Mouse (Mus musculus): ENCODE measurements around the gene Polrmt. TPM values are rescaled to one million over a fixed set of nuclear protein-coding genes. Genes with fewer than 3 reads are reported as not detected.

The Polrmt gene
- polyA plus RNA-seq, 1 experiment = 74.7 TPM

GRCm38 (mm10) chr10:79790861-79791260, 44.5 kb upstream of the Polrmt start, which contains the start of gene Prss57:
TSS of gene Prss57 (minus strand) at chr10:79790961.
- H3K27me3 ChIP-seq (ENCODE audit: control insufficient read depth, insufficient read depth, low read length) = no peaks in the 10 kb centered on the region
- H3K27ac ChIP-seq (ENCODE audit: insufficient read depth, low read length) = no peak within 1 kb of the TSS
- no peak for TF ChIP-seq POLR2A (IDR thresholded peaks at IDR 0.05; ENCODE audit: borderline replicate concordance, insufficient read depth, low read length)
- no peak for TF ChIP-seq CTCF (IDR thresholded peaks at IDR 0.05; ENCODE audit: borderline replicate concordance, insufficient read depth, low read depth, low read length)
- peaks cover 9% of the 10 kb centered on the region; the same call in 1 of the 2 replicates for H3K4me1 ChIP-seq (ENCODE audit: control insufficient read depth, insufficient read depth, low read length)
- no peak for DNase-seq
- no peak within 1 kb of the TSS for H3K4me3 ChIP-seq (replicated peaks; ENCODE audit: insufficient read depth, low read depth, low read length)
- 70% methylated on average over 4 of the region's 4 CpGs for WGBS

GRCm38 (mm10) chr10:79789581-79789980, 43.2 kb upstream of the Polrmt start:
- TF ChIP-seq CTCF (IDR thresholded peaks at IDR 0.05; ENCODE audit: borderline replicate concordance, insufficient read depth, low read depth, low read length) = no peak
- no peak for TF ChIP-seq POLR2A (IDR thresholded peaks at IDR 0.05; ENCODE audit: borderline replicate concordance, insufficient read depth, low read length)
- no peaks in the 10 kb centered on the region for H3K27me3 ChIP-seq (ENCODE audit: control insufficient read depth, insufficient read depth, low read length)
- H3K4me1 ChIP-seq (ENCODE audit: control insufficient read depth, insufficient read depth, low read length) = peaks cover 6% of the 10 kb centered on the region; the same call in 1 of the 2 replicates
- no peak overlapping the region for H3K4me3 ChIP-seq (replicated peaks; ENCODE audit: insufficient read depth, low read depth, low read length)
- DNase-seq = no peak
- WGBS = 67% methylated on average over 2 of the region's 2 CpGs
- no peak overlapping the region for H3K27ac ChIP-seq (ENCODE audit: insufficient read depth, low read length)

GRCm38 (mm10) chr10:79788386-79789158, 42.2 kb upstream of the Polrmt start:
- 29% methylated on average over 7 of the region's 7 CpGs for WGBS
- DNase-seq = peak; percentile 70 to 84
- TF ChIP-seq CTCF (IDR thresholded peaks at IDR 0.05; ENCODE audit: borderline replicate concordance, insufficient read depth, low read depth, low read length) (peak; percentile 78), POLR2A (IDR thresholded peaks at IDR 0.05; ENCODE audit: borderline replicate concordance, insufficient read depth, low read length) (no peak)
- no peak overlapping the region for H3K4me3 ChIP-seq (replicated peaks; ENCODE audit: insufficient read depth, low read depth, low read length)
- H3K27ac ChIP-seq (ENCODE audit: insufficient read depth, low read length) = no peak overlapping the region
- peaks cover 10% of the 10 kb centered on the region for H3K4me1 ChIP-seq (ENCODE audit: control insufficient read depth, insufficient read depth, low read length)
- H3K27me3 ChIP-seq (ENCODE audit: control insufficient read depth, insufficient read depth, low read length) = no peaks in the 10 kb centered on the region

- TF ChIP-seq POLR2A (IDR thresholded peaks at IDR 0.05; ENCODE audit: borderline replicate concordance, insufficient read depth, low read length) = no peak
- TF ChIP-seq CTCF (IDR thresholded peaks at IDR 0.05; ENCODE audit: borderline replicate concordance, insufficient read depth, low read depth, low read length) = peak; percentile 51; the same call in 1 of the 2 replicates
- Histone ChIP-seq H3K4me3 (replicated peaks; ENCODE audit: insufficient read depth, low read depth, low read length) (no peak overlapping the region), H3K27ac (ENCODE audit: insufficient read depth, low read length) (no peak overlapping the region), H3K27me3 (ENCODE audit: control insufficient read depth, insufficient read depth, low read length) (no peaks in the 10 kb centered on the region), H3K4me1 (ENCODE audit: control insufficient read depth, insufficient read depth, low read length) (peaks cover 10% of the 10 kb centered on the region)
- 25% methylated on average over 27 of the region's 27 CpGs for WGBS
- DNase-seq = no peak
These were observed 37.8 kb upstream of the Polrmt start for GRCm38 (mm10) chr10:79783920-79784800.

- TF ChIP-seq CTCF (IDR thresholded peaks at IDR 0.05; ENCODE audit: borderline replicate concordance, insufficient read depth, low read depth, low read length) = no peak
- TF ChIP-seq POLR2A (IDR thresholded peaks at IDR 0.05; ENCODE audit: borderline replicate concordance, insufficient read depth, low read length) = no peak
- H3K4me3 ChIP-seq (replicated peaks; ENCODE audit: insufficient read depth, low read depth, low read length) = no peak overlapping the region
- WGBS = 78% methylated on average over 7 of the region's 7 CpGs
These were observed 36.7 kb upstream of the Polrmt start for GRCm38 (mm10) chr10:79783050-79783449.

GRCm38 (mm10) chr10:79781956-79782355, 35.6 kb upstream of the Polrmt start:
- peaks cover 10% of the 10 kb centered on the region for H3K4me1 ChIP-seq (ENCODE audit: control insufficient read depth, insufficient read depth, low read length)
- H3K27me3 ChIP-seq (ENCODE audit: control insufficient read depth, insufficient read depth, low read length) = no peaks in the 10 kb centered on the region
- WGBS = 76% methylated on average over 5 of the region's 5 CpGs
- DNase-seq = no peak
- H3K4me3 ChIP-seq (replicated peaks; ENCODE audit: insufficient read depth, low read depth, low read length) = no peak overlapping the region
- no peak overlapping the region for H3K27ac ChIP-seq (ENCODE audit: insufficient read depth, low read length)
- TF ChIP-seq CTCF (IDR thresholded peaks at IDR 0.05; ENCODE audit: borderline replicate concordance, insufficient read depth, low read depth, low read length) (no peak), POLR2A (IDR thresholded peaks at IDR 0.05; ENCODE audit: borderline replicate concordance, insufficient read depth, low read length) (no peak)

More at GRCm38 (mm10) chr10:79783050-79783449, 36.7 kb upstream of the Polrmt start:
- Histone ChIP-seq H3K27me3 (ENCODE audit: control insufficient read depth, insufficient read depth, low read length) (no peaks in the 10 kb centered on the region), H3K27ac (ENCODE audit: insufficient read depth, low read length) (no peak overlapping the region), H3K4me1 (ENCODE audit: control insufficient read depth, insufficient read depth, low read length) (peaks cover 10% of the 10 kb centered on the region)
- no peak for DNase-seq

- TF ChIP-seq CTCF (IDR thresholded peaks at IDR 0.05; ENCODE audit: borderline replicate concordance, insufficient read depth, low read depth, low read length) = no peak
- TF ChIP-seq POLR2A (IDR thresholded peaks at IDR 0.05; ENCODE audit: borderline replicate concordance, insufficient read depth, low read length) = no peak
- DNase-seq = no peak
- Histone ChIP-seq H3K27me3 (ENCODE audit: control insufficient read depth, insufficient read depth, low read length) (no peaks in the 10 kb centered on the region), H3K4me1 (ENCODE audit: control insufficient read depth, insufficient read depth, low read length) (peaks cover 10% of the 10 kb centered on the region), H3K27ac (ENCODE audit: insufficient read depth, low read length) (no peak overlapping the region), H3K4me3 (replicated peaks; ENCODE audit: insufficient read depth, low read depth, low read length) (peak overlapping the region; percentile 72)
- WGBS = 34% methylated on average over 21 of the region's 21 CpGs
These were observed 34.8 kb upstream of the Polrmt start for GRCm38 (mm10) chr10:79781139-79781538.
